Mouse (Mus musculus): ENCODE measurements at regions not wholly inside any gene's neighbourhood (a gene's known extent, or its start where the extent isn't known, plus 50 kb on each side); places are given as distances from the start of the nearest gene placed in this dataset.

GRCm38 (mm10) chr1:88601801-88602200 is 91.9 kb upstream of the Glrp1 start:
- ATAC-seq (ENCODE audit: insufficient read depth): no peak
- Histone ChIP-seq H3K36me3 (replicated peaks; ENCODE audit: control insufficient read depth, insufficient read depth, low read depth) (no peaks in the 10 kb centered on the region), H3K9me3 (ENCODE audit: control insufficient read depth, low read length) (no peaks in the 10 kb centered on the region), H3K27me3 (ENCODE audit: control insufficient read depth, insufficient read depth, low read length) (no peaks in the 10 kb centered on the region), H3K4me3 (ENCODE audit: insufficient read depth in 1 of 2, low read depth in 2 of 2, low read length in 2 of 2) (no peak overlapping the region), H3K27ac (no peak overlapping the region), H3K4me1 (replicated peaks; ENCODE audit: control insufficient read depth in 2 of 2, insufficient read depth in 2 of 2, low read length in 1 of 2) (peaks cover 0 to 5% of the 10 kb centered on the region in 2 experiments; a peak in 1 of 4 replicates), H3K9ac (replicated peaks) (no peak overlapping the region), H3K4me2 (ENCODE audit: low read depth) (no peak overlapping the region)
- no peak for TF ChIP-seq CTCF (IDR thresholded peaks at IDR 0.05; ENCODE audit: low read depth)
- no peak for TF ChIP-seq EP300 (IDR thresholded peaks at IDR 0.05; ENCODE audit: low read depth)
- WGBS (ENCODE audit: insufficient replicate concordance): 60% methylated on average over 8 of the region's 8 CpGs
- no peak for DNase-seq (ENCODE audit: low read depth in 3 of 3, low spot score in 3 of 3)

DNA sequence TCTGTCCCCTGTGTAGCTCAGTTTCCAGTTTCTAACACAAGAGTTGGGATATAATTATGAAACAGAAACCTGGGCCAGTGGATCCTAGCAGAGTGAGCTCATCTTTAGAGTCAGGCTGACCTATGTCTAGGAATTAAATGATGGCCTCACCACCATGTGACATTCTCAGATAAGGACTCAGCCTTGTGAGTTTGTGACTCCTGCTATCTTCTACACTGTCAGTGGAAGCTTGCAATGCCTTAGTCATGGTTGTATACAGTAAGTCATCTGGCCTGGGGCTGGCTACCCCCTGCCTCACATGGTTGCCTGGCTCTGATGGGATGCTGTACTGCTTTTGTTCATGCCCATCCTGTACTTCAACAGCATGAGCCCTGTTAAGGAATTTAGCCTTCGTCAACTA is 90.3 kb upstream of the Glrp1 start:
- WGBS (ENCODE audit: insufficient replicate concordance): 58% methylated on average over 1 of the region's 1 CpGs
- DNase-seq (ENCODE audit: low read depth in 3 of 3, low spot score in 3 of 3) (peak; percentile 23 to 40 (median 30)), ATAC-seq (ENCODE audit: insufficient read depth) (peak; percentile 81)
- H3K27ac ChIP-seq: no peak overlapping the region
- TF ChIP-seq CTCF (IDR thresholded peaks at IDR 0.05; ENCODE audit: low read depth) (no peak), EP300 (IDR thresholded peaks at IDR 0.05; ENCODE audit: low read depth) (no peak; the same call in 1 of the 2 replicates)
- H3K4me3 ChIP-seq (ENCODE audit: insufficient read depth in 1 of 2, low read depth in 2 of 2, low read length in 2 of 2): no peak overlapping the region
- H3K27me3 ChIP-seq (ENCODE audit: control insufficient read depth, insufficient read depth, low read length): no peaks in the 10 kb centered on the region
- peaks cover 0 to 5% of the 10 kb centered on the region in 2 experiments; a peak in 1 of 4 replicates for H3K4me1 ChIP-seq (replicated peaks; ENCODE audit: control insufficient read depth in 2 of 2, insufficient read depth in 2 of 2, low read length in 1 of 2)
- H3K36me3 ChIP-seq (replicated peaks; ENCODE audit: control insufficient read depth, insufficient read depth, low read depth): no peaks in the 10 kb centered on the region
- H3K9me3 ChIP-seq (ENCODE audit: control insufficient read depth, low read length): no peaks in the 10 kb centered on the region
- no peak overlapping the region for H3K9ac ChIP-seq (replicated peaks)
- no peak overlapping the region for H3K4me2 ChIP-seq (ENCODE audit: low read depth)

DNA sequence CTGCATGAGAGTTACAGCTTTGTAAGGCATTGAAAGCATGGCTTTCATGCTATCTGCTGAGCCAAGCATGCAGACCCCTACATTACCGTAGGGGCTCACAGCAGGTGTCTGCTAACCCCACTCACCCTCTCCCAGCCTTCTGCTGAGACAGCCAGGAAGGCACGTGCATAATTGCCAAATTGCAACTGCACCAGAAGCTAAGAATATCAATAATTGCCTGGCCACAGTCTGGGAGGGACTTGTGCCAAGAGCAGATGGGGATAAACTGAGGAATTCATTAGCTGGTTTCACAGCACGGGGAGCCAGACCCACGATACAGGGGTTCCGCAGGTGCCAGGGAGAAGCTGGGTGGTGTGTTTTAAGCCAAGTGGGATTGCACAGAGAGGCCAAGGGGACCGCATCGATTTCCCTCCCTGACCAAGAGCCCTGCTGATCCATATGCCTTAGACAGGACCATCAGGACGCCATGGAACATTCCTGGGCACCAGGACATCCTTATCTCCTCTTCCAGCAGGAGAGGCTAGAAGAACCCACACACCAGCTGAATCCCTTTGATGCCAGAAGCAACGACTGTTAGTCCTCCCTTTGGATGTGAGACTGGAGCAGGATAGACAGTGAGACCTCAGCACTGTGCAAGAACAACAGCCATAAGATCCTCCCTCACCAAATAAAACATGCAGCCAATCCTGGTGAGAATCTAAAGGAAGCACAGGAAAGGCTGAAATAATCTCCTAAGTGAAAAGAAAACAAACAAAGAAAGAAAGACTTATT is 84.8 kb upstream of the Glrp1 start:
- no peak overlapping the region for H3K4me2 ChIP-seq (ENCODE audit: low read depth)
- TF ChIP-seq EP300 (IDR thresholded peaks at IDR 0.05; ENCODE audit: low read depth): no peak
- TF ChIP-seq CTCF (IDR thresholded peaks at IDR 0.05; ENCODE audit: low read depth): no peak
- H3K27me3 ChIP-seq (ENCODE audit: control insufficient read depth, insufficient read depth, low read length): no peaks in the 10 kb centered on the region
- 44% methylated on average over 9 of the region's 9 CpGs for WGBS (ENCODE audit: insufficient replicate concordance)
- no peak overlapping the region for H3K9ac ChIP-seq (replicated peaks)
- no peaks in the 10 kb centered on the region for H3K9me3 ChIP-seq (ENCODE audit: control insufficient read depth, low read length)
- DNase-seq (ENCODE audit: low read depth in 3 of 3, low spot score in 3 of 3) (no peak), ATAC-seq (ENCODE audit: insufficient read depth) (no peak)
- H3K27ac ChIP-seq: no peak overlapping the region
- no peak overlapping the region for H3K4me3 ChIP-seq (ENCODE audit: insufficient read depth in 1 of 2, low read depth in 2 of 2, low read length in 2 of 2)
- H3K4me1 ChIP-seq (replicated peaks; ENCODE audit: control insufficient read depth in 2 of 2, insufficient read depth in 2 of 2, low read length in 1 of 2): no peaks in the 10 kb centered on the region
- no peaks in the 10 kb centered on the region for H3K36me3 ChIP-seq (replicated peaks; ENCODE audit: control insufficient read depth, insufficient read depth, low read depth)

- 70% methylated on average over 6 of the region's 6 CpGs for WGBS (ENCODE audit: insufficient replicate concordance)
- no peaks in the 10 kb centered on the region for H3K27me3 ChIP-seq (ENCODE audit: control insufficient read depth, insufficient read depth, low read length)
- TF ChIP-seq CTCF (IDR thresholded peaks at IDR 0.05; ENCODE audit: low read depth) (no peak), EP300 (IDR thresholded peaks at IDR 0.05; ENCODE audit: low read depth) (no peak)
- no peaks in the 10 kb centered on the region for H3K36me3 ChIP-seq (replicated peaks; ENCODE audit: control insufficient read depth, insufficient read depth, low read depth)
- DNase-seq (ENCODE audit: low read depth in 3 of 3, low spot score in 3 of 3): no peak
- no peak overlapping the region for H3K4me2 ChIP-seq (ENCODE audit: low read depth)
- H3K4me3 ChIP-seq (ENCODE audit: insufficient read depth in 1 of 2, low read depth in 2 of 2, low read length in 2 of 2): no peak overlapping the region
- H3K4me1 ChIP-seq (replicated peaks; ENCODE audit: control insufficient read depth in 2 of 2, insufficient read depth in 2 of 2, low read length in 1 of 2): peaks cover 0 to 2% of the 10 kb centered on the region in 2 experiments; a peak in 2 of 4 replicates
- no peaks in the 10 kb centered on the region for H3K9me3 ChIP-seq (ENCODE audit: control insufficient read depth, low read length)
- no peak for ATAC-seq (ENCODE audit: insufficient read depth)
- H3K9ac ChIP-seq (replicated peaks): no peak overlapping the region
- no peak overlapping the region for H3K27ac ChIP-seq
These were observed 82.2 kb upstream of the Glrp1 start for GRCm38 (mm10) chr1:88592036-88592435.

GRCm38 (mm10) chr1:88590802-88591380 is 81.0 kb upstream of the Glrp1 start:
- no peak overlapping the region for H3K4me3 ChIP-seq (ENCODE audit: insufficient read depth in 1 of 2, low read depth in 2 of 2, low read length in 2 of 2)
- no peak overlapping the region for H3K9ac ChIP-seq (replicated peaks)
- H3K27me3 ChIP-seq (ENCODE audit: control insufficient read depth, insufficient read depth, low read length): no peaks in the 10 kb centered on the region
- 66% methylated on average over 9 of the region's 9 CpGs for WGBS (ENCODE audit: insufficient replicate concordance)
- no peak overlapping the region for H3K27ac ChIP-seq
- H3K9me3 ChIP-seq (ENCODE audit: control insufficient read depth, low read length): no peaks in the 10 kb centered on the region
- DNase-seq (ENCODE audit: low read depth in 3 of 3, low spot score in 3 of 3) (no peak), ATAC-seq (ENCODE audit: insufficient read depth) (no peak)
- H3K4me2 ChIP-seq (ENCODE audit: low read depth): no peak overlapping the region
- peaks cover 0 to 4% of the 10 kb centered on the region in 2 experiments; a peak in 2 of 4 replicates for H3K4me1 ChIP-seq (replicated peaks; ENCODE audit: control insufficient read depth in 2 of 2, insufficient read depth in 2 of 2, low read length in 1 of 2)
- no peaks in the 10 kb centered on the region for H3K36me3 ChIP-seq (replicated peaks; ENCODE audit: control insufficient read depth, insufficient read depth, low read depth)
- no peak for TF ChIP-seq CTCF (IDR thresholded peaks at IDR 0.05; ENCODE audit: low read depth)
- no peak for TF ChIP-seq EP300 (IDR thresholded peaks at IDR 0.05; ENCODE audit: low read depth)
